Mouse (Mus musculus) natural killer cell, adult 2 months (primary cell): ENCODE data around the gene Auts2.

Experiments used
- DNase-seq, 2 experiments: peaks; one replicate each; pipeline ENCODE4 v3.0.0; 2022; ENCODE audit warnings: low spot score in 2 of 2

Gene Auts2

GRCm38 (mm10) chr5:132500817-132501231 is 42.3 kb downstream of the Auts2 start:
- DNase-seq = no peak

GRCm38 (mm10) chr5:132498896-132499295 is 44.2 kb downstream of the Auts2 start:
- no peak for DNase-seq

GRCm38 (mm10) chr5:132498045-132498444 is 45.1 kb downstream of the Auts2 start:
- DNase-seq = no peak

GRCm38 (mm10) chr5:132492793-132493192 is 50.4 kb downstream of the Auts2 start:
- DNase-seq = no peak

GRCm38 (mm10) chr5:132492040-132492439 is 51.1 kb downstream of the Auts2 start:
- DNase-seq = no peak

- no peak for DNase-seq
These were observed 51.6 kb downstream of the Auts2 start for GRCm38 (mm10) chr5:132491508-132491907.

- DNase-seq = no peak
These were observed 52.8 kb downstream of the Auts2 start for GRCm38 (mm10) chr5:132490326-132490725.

GRCm38 (mm10) chr5:132489736-132490313 is 53.3 kb downstream of the Auts2 start:
- DNase-seq = no peak

- DNase-seq = no peak
These were observed 56.3 kb downstream of the Auts2 start for GRCm38 (mm10) chr5:132486831-132487230.

- DNase-seq = no peak
These were observed 57.1 kb downstream of the Auts2 start for GRCm38 (mm10) chr5:132485994-132486393.

GRCm38 (mm10) chr5:132485448-132485847 is 57.7 kb downstream of the Auts2 start:
- no peak for DNase-seq

- DNase-seq = no peak
These were observed 61.7 kb downstream of the Auts2 start for GRCm38 (mm10) chr5:132481476-132481875.

- no peak for DNase-seq
These were observed 62.7 kb downstream of the Auts2 start for GRCm38 (mm10) chr5:132480461-132480860.

- no peak for DNase-seq
These were observed 63.8 kb downstream of the Auts2 start for GRCm38 (mm10) chr5:132479227-132479857.

- no peak for DNase-seq
These were observed 65.6 kb downstream of the Auts2 start for GRCm38 (mm10) chr5:132477533-132477932.

- no peak for DNase-seq
These were observed 70.2 kb downstream of the Auts2 start for GRCm38 (mm10) chr5:132472905-132473321.

- no peak for DNase-seq
These were observed 70.8 kb downstream of the Auts2 start for GRCm38 (mm10) chr5:132472184-132472829.

- no peak for DNase-seq
These were observed 75.8 kb downstream of the Auts2 start for GRCm38 (mm10) chr5:132467364-132467743.

GRCm38 (mm10) chr5:132466427-132467363 is 76.4 kb downstream of the Auts2 start:
- peak in 1 of 2 experiments; percentile 14 for DNase-seq

- no peak for DNase-seq
These were observed 80.6 kb downstream of the Auts2 start for GRCm38 (mm10) chr5:132462560-132462959.

- no peak for DNase-seq
These were observed 84.6 kb downstream of the Auts2 start for GRCm38 (mm10) chr5:132458498-132458897.

GRCm38 (mm10) chr5:132452381-132452780 is 90.8 kb downstream of the Auts2 start:
- no peak for DNase-seq
